Mouse (Mus musculus) hindbrain, embryonic 16.5 days (tissue): ENCODE measurements at regions not wholly inside any gene's neighbourhood (a gene's known extent, or its start where the extent isn't known, plus 50 kb on each side); places are given as distances from the start of the nearest gene placed in this dataset.

Experiments used
- ATAC-seq: fragments of 200-750 bp; cut with Nextera tagmentation; 2 replicates; pipeline ENCODE4 v1.8.0; 2017; ENCODE audit warnings: moderate TSS enrichment, moderate library complexity
- H3K27ac ChIP-seq: fragments of 300-500 bp; sonication (generic); 2 replicates; pipeline ENCODE4 v1.5.1; 2014; ENCODE audit warnings: low read depth, mild to moderate bottlenecking, control low read depth, low read length, moderate library complexity
- H3K27me3 ChIP-seq: fragments of 300-500 bp; sonication (generic); replicated peaks from 2 replicates; pipeline ENCODE4 v1.6.1; 2014; ENCODE audit warnings: low read length; ENCODE audit not compliant: control insufficient read depth, insufficient read depth
- H3K36me3 ChIP-seq: fragments of 300-500 bp; sonication (generic); 2 replicates; pipeline ENCODE4 v1.6.1; 2014; ENCODE audit warnings: mild to moderate bottlenecking, low read length, moderate library complexity, mixed read lengths; ENCODE audit not compliant: control insufficient read depth, insufficient read depth
- H3K4me1 ChIP-seq: fragments of 300-500 bp; sonication (generic); 2 replicates; pipeline ENCODE4 v1.6.1; 2014; ENCODE audit warnings: low read depth, low read length; ENCODE audit not compliant: control insufficient read depth, insufficient read depth
- H3K4me2 ChIP-seq: fragments of 300-500 bp; sonication (generic); 2 replicates; pipeline ENCODE4 v1.6.1; 2014; ENCODE audit warnings: mild to moderate bottlenecking, low read length, control low read depth, moderate library complexity
- H3K4me3 ChIP-seq: fragments of 300-500 bp; sonication (generic); 2 replicates; pipeline ENCODE4 v1.5.1; 2014; ENCODE audit warnings: mild to moderate bottlenecking, low read length, control low read depth, moderate library complexity
- H3K9ac ChIP-seq: fragments of 300-500 bp; sonication (generic); 2 replicates; pipeline ENCODE4 v1.6.1; 2014; ENCODE audit warnings: low read depth, mild to moderate bottlenecking, control low read depth, low read length, moderate library complexity
- H3K9me3 ChIP-seq: fragments of 300-500 bp; sonication (generic); 2 replicates; pipeline ENCODE4 v1.6.1; 2014; ENCODE audit warnings: mild to moderate bottlenecking, low read length, moderate library complexity; ENCODE audit not compliant: control insufficient read depth
- WGBS: fragments of 180-500 bp; shearing (Covaris S2); extraction: QIAGEN DNeasy Blood & Tissue Kit; methylation state at CpG from one replicate; pipeline ENCODE4 v1.1.7; 2014; 5-methylcytosine and 5-hydroxymethylcytosine counted together

DNA sequence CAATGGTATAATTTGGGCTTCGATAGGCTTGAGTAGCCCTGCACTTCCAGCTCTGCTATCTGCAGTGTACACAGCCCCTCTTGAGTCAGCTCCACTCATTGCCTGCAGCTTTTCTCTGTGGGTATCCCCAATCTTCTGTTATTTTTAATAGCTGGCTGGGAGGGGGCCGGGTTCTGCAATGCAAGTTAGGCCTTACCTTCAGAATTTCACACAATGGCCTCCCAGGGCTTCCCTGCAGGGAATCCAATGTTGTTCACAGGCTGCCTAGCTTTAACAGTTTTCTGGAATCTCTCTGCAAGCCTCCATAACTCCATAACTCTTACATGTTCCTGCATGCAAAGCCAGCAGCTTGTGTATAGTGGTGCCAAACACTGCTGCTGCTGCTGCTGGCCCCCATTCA is 197.7 kb upstream of the Fam92a start:
- H3K36me3 ChIP-seq = no peaks in the 10 kb centered on the region
- ATAC-seq = no peak
- no peaks in the 10 kb centered on the region for H3K4me1 ChIP-seq
- no peaks in the 10 kb centered on the region for H3K9me3 ChIP-seq
- no peak overlapping the region for H3K4me3 ChIP-seq
- no peaks in the 10 kb centered on the region for H3K27me3 ChIP-seq
- no peak overlapping the region for H3K9ac ChIP-seq
- H3K27ac ChIP-seq = no peak overlapping the region
- WGBS = 25% methylated on average over 2 of the region's 2 CpGs
- no peak overlapping the region for H3K4me2 ChIP-seq

DNA sequence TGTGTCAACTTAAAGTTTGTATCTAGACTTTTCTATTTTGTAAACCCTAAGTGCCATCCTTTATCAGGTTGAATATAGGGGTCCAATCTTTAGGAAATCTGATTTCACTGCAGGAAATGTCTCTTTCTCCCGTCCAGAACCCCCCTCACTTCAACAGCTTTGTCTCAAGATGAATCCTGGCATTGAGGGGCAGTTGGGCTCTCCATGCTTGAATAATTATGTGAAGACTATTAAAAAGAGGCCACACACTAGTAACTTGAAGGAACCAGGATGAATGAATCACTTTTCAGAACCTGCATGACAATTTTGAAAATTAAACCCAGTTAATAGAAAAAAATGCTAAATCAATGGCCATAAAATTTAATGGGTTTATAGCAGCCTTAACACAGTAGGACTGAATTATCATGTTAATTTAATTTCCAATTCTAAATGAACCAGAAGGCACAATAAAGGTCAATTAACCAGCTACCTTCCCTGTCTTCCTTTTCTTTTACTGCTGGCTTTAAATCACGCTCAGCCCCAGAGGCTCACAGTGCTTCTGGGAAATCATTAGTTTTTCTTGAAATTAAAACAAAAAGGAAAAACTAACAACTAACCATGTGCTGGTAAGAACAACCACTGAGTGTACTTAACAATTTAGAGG is 185.3 kb upstream of the Fam92a start:
- no peak overlapping the region for H3K9ac ChIP-seq
- no peaks in the 10 kb centered on the region for H3K27me3 ChIP-seq
- no peak overlapping the region for H3K4me3 ChIP-seq
- no peaks in the 10 kb centered on the region for H3K36me3 ChIP-seq
- no peak for ATAC-seq
- H3K4me2 ChIP-seq = no peak overlapping the region
- WGBS = 28% methylated on average over 2 of the region's 2 CpGs
- no peaks in the 10 kb centered on the region for H3K9me3 ChIP-seq
- no peak overlapping the region for H3K27ac ChIP-seq
- no peaks in the 10 kb centered on the region for H3K4me1 ChIP-seq

DNA sequence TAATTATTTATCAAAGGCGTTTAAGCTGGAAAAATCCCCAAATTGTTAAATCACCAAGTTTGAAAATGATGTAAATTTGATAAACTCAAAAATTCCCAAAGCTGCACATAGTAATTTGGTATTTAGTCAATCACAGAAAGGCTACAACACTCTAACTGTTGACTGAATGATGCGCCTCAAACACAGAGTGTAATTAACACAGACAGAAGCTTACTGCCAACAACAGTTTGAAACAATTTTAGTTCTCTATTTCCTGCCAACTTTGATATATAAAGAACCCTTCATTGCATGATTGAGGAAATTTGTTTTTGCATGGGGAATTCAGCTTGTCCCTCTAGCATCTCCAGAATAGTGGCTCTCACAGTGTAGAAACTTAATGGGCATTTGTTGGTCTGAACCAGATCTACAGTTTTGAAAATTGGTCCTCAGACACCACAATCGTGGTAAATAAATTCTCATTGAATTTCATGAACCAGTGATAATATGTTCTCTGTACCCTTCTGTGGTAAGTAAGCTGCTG is 181.6 kb upstream of the Fam92a start:
- WGBS = 69% methylated on average over 3 of the region's 3 CpGs
- ATAC-seq = no peak; the same call in 1 of the 2 replicates
- Histone ChIP-seq H3K4me1 (no peaks in the 10 kb centered on the region), H3K9ac (no peak overlapping the region), H3K27me3 (no peaks in the 10 kb centered on the region), H3K9me3 (no peaks in the 10 kb centered on the region), H3K4me3 (no peak overlapping the region), H3K4me2 (no peak overlapping the region), H3K27ac (no peak overlapping the region), H3K36me3 (no peaks in the 10 kb centered on the region)

DNA sequence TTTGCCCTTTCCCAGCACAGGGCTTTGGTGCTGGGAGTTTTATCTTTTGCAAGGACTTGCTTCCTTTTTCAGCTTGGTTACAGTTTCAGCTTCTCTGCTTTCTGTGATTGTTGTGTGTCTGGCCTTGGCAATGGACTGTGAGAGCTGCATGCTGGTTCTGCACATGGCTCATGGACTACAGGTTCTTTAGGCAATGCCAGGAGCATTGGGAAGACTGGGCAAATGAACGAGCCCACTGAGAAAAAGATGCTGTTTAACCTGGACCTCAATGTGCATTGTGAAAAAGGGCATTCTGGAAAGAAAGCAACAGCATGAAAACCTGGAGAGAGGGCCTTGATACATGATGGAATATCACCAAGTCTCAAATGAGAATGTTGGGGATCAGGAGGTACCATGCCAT is 167.4 kb upstream of the Fam92a start:
- H3K27ac ChIP-seq = no peak overlapping the region
- H3K4me2 ChIP-seq = no peak overlapping the region
- no peaks in the 10 kb centered on the region for H3K9me3 ChIP-seq
- H3K4me3 ChIP-seq = no peak overlapping the region
- no peak for ATAC-seq
- no peaks in the 10 kb centered on the region for H3K4me1 ChIP-seq
- no peak overlapping the region for H3K9ac ChIP-seq
- WGBS = 70% methylated on average over 1 of the region's 1 CpGs
- H3K36me3 ChIP-seq = no peaks in the 10 kb centered on the region
- no peaks in the 10 kb centered on the region for H3K27me3 ChIP-seq

DNA sequence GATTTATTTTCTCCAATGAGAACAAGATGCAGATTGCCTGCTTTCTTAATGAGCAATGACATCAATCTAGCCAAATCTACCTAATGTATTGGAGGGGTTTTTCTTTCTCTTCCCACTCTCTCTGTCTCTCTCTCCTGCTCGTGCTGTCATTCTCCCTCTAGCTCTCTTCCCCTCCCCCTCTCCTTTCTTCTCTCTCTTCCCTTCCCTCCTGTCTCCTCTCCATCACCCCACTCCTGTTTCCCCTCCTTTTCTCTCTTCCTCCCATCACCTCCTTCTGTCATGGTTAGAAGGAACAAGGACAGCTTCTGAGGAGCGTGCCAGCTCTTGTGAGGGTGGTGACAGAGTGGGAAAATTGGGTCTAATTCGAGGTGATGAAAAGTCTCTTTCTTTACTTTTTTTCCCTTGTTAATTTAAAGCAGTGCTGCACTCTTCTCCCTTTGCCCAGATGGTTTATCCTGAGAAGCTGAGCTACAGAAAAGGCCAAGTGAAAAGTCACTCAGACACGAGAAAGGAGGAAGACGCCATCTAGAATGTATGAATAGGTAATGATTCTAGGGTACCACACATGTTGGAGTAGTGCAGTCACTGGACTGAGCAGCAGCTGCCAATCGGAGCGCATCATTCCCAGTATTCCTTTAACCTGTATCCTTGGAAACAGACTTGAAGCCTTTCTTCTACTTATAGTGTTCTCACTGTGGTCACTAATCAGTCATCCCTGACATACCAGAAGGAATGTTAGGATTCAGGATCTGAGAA is 163.2 kb upstream of the Fam92a start:
- no peaks in the 10 kb centered on the region for H3K27me3 ChIP-seq
- H3K9me3 ChIP-seq = no peaks in the 10 kb centered on the region
- no peak overlapping the region for H3K9ac ChIP-seq
- H3K4me3 ChIP-seq = no peak overlapping the region
- peak overlapping the region; percentile 1; the same call in 1 of the 2 replicates for H3K4me2 ChIP-seq
- ATAC-seq = peak; percentile 79
- H3K4me1 ChIP-seq = no peaks in the 10 kb centered on the region
- no peaks in the 10 kb centered on the region for H3K36me3 ChIP-seq
- peak overlapping the region; percentile 3; the same call in 1 of the 2 replicates for H3K27ac ChIP-seq
- WGBS = 48% methylated on average over 7 of the region's 7 CpGs

DNA sequence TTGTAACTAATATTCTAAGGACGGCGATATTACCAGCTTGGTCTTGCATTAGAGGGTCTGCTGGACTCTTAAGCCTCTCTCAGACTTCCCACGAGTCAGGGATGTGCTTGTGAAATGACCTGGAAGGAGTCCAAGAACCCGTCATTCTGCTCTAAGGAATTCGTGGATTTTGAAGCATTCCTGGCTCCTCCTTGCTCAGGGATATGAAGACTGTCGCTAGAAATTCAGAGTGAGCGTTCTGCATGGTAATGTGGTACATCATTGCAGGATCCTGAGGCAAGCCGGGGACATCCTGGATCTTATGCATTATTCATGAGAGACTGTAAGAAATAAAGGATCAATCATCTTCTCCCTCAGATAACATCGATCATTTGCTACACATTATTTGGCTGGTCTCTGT is 162.6 kb upstream of the Fam92a start:
- WGBS = 29% methylated on average over 9 of the region's 9 CpGs
- Histone ChIP-seq H3K27ac (no peak overlapping the region; the same call in 1 of the 2 replicates), H3K4me3 (no peak overlapping the region)

DNA sequence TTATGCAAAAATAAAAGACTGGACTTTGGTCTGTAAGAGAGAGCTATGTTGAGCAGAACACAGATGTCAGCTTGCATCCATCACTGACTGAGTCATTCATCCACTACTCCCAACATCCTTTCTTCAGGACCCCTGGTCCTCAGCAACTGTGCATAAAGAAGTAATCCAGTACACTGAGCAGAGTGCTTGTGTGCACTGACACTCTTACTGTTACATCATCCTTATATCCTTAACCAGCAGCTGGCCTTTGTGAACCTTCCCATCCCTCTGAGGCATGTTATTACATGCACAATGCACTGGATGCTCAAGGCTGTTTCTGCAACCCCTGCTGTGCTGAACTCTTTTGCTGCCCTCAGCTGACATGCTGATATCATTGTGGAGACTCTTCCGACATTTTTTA is 144.2 kb upstream of the Fam92a start:
- Histone ChIP-seq H3K36me3 (no peaks in the 10 kb centered on the region), H3K27me3 (no peaks in the 10 kb centered on the region), H3K4me3 (no peak overlapping the region), H3K9ac (no peak overlapping the region), H3K27ac (no peak overlapping the region), H3K4me2 (no peak overlapping the region), H3K4me1 (no peaks in the 10 kb centered on the region), H3K9me3 (no peaks in the 10 kb centered on the region)
- no peak for ATAC-seq
- WGBS = 40% methylated on average over 1 of the region's 1 CpGs

More for the DNA sequence above, 162.6 kb upstream of the Fam92a start:
- H3K9ac ChIP-seq = no peak overlapping the region
- peak; percentile 85 for ATAC-seq
- peak overlapping the region; percentile 1; the same call in 1 of the 2 replicates for H3K4me2 ChIP-seq
- no peaks in the 10 kb centered on the region for H3K27me3 ChIP-seq
- H3K9me3 ChIP-seq = no peaks in the 10 kb centered on the region
- H3K4me1 ChIP-seq = no peaks in the 10 kb centered on the region
- no peaks in the 10 kb centered on the region for H3K36me3 ChIP-seq

DNA sequence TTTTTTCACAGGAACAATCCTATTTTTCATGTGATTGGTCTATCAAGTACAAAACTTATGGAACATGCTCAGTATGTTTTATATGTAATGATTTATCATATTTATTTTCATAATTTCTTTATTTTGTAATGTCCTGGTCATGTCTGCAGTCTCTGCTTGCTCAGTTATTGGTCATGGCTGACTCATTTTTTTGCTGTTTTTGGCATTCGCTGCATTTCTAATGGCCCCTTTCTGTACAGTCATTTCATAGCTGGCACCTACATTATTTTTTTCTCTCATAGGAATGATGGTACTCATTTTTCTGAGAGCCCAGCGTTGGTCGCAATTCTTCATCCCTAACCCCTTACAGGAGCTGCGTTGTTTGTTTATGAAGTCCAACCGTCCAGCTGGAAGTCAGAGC is 136.5 kb upstream of the Fam92a start:
- no peak overlapping the region for H3K4me2 ChIP-seq
- H3K9ac ChIP-seq = no peak overlapping the region
- 79% methylated on average over 5 of the region's 5 CpGs for WGBS

More for the DNA sequence above, 136.5 kb upstream of the Fam92a start:
- Histone ChIP-seq H3K36me3 (no peaks in the 10 kb centered on the region), H3K4me1 (peaks cover 13% of the 10 kb centered on the region), H3K4me3 (no peak overlapping the region), H3K27ac (no peak overlapping the region), H3K9me3 (no peaks in the 10 kb centered on the region), H3K27me3 (no peaks in the 10 kb centered on the region)
- ATAC-seq = no peak
